Mouse (Mus musculus) stomach, embryonic 15.5 days (tissue): Measurements from ENCODE around the gene Misp. TPM values are rescaled to one million over a fixed set of nuclear protein-coding genes. Genes with fewer than 3 reads are reported as not detected.

Experiments used
- ATAC-seq: fragments of 200-750 bp; cut with Nextera tagmentation; 2 replicates; pipeline ENCODE4 v1.8.0; 2017; ENCODE audit warnings: low read depth, moderate number of reproducible peaks, moderate TSS enrichment; ENCODE audit not compliant: insufficient read depth, low FRiP score
- H3K27ac ChIP-seq: fragments of 300-500 bp; sonication (generic); 2 replicates; pipeline ENCODE4 v1.5.1; 2015; ENCODE audit warnings: mild to moderate bottlenecking, inconsistent platforms
- H3K27me3 ChIP-seq: fragments of 300-500 bp; sonication (generic); replicated peaks from 2 replicates; pipeline ENCODE4 v1.6.1; 2015; ENCODE audit warnings: inconsistent platforms
- H3K36me3 ChIP-seq: fragments of 300-500 bp; sonication (generic); 2 replicates; pipeline ENCODE4 v1.6.1; 2015; ENCODE audit warnings: inconsistent platforms
- H3K4me1 ChIP-seq: fragments of 300-500 bp; sonication (generic); 2 replicates; pipeline ENCODE4 v1.6.1; 2015; ENCODE audit warnings: inconsistent platforms
- H3K4me2 ChIP-seq: fragments of 300-500 bp; sonication (generic); 2 replicates; pipeline ENCODE4 v1.6.1; 2015; ENCODE audit warnings: mild to moderate bottlenecking, inconsistent platforms
- H3K4me3 ChIP-seq: fragments of 300-500 bp; sonication (generic); replicated peaks from 2 replicates; pipeline ENCODE4 v1.5.1; 2015; ENCODE audit warnings: inconsistent platforms
- H3K9ac ChIP-seq: fragments of 300-500 bp; sonication (generic); 2 replicates; pipeline ENCODE4 v1.6.1; 2015; ENCODE audit warnings: inconsistent platforms
- H3K9me3 ChIP-seq: fragments of 300-500 bp; sonication (generic); 2 replicates; pipeline ENCODE4 v1.6.1; 2016; ENCODE audit warnings: inconsistent platforms
- WGBS: fragments of 180-500 bp; shearing (Covaris S2); methylation state at CpG from one replicate; pipeline ENCODE4 v1.1.7; 2015; 5-methylcytosine and 5-hydroxymethylcytosine counted together
- polyA plus RNA-seq: library from polyadenylated mRNA; unstranded; fragments of >200 nt; fragmentation: Nextera tagmentation; extraction: Ambion mirVana; gene quantifications from 2 replicates; pipeline ENCODE4 v1.2.1, GENCODE M21; 2015

Gene Misp
- polyA plus RNA-seq, 1 experiment from 2014 or later, result 50.0 TPM

DNA sequence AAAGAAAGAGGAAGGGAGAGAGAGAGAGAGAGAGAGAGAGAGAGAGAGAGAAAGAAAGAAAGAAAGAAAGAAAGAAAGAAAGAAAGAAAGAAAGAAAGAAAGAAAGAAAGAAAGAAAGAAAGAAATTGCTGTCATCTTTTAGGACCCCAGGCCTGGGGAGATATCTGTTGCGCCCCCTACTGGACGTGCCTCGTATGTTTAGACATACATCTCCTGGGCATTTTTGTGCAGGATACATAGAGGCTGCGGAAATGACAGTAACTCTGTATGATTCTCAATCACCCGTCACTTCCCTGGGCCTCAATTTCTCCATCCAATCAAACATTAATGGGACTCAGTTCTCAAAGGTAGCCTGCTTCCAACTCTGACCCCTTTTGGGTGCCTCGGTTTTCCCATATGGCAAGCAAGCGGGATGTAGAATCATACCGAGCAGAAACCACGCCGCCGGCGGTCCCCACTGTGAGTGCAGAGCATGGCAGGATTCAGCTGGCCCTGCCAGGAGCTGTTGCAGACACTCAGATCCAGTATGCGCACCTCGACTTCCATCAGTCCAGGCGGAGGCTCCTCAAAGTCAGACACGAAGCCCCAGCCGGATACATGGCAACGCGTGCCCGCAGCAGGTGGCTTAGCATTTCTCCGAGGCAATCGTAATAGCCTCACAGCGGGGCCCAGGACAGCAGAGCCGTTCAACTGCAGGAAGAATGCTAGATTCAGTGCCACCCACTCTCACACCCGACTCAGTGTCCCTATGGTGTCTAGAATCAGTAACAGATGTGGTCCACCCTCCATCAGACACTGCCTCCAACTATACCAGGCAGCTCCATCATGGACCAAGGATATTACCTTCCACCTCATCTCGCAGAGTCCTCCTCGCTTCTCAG is 36.6 kb upstream of the Misp start:
- H3K9ac ChIP-seq, result no peak overlapping the region
- no peak overlapping the region for H3K4me2 ChIP-seq
- H3K4me3 ChIP-seq, result no peak overlapping the region
- peaks cover 15% of the 10 kb centered on the region for H3K4me1 ChIP-seq
- no peaks in the 10 kb centered on the region for H3K36me3 ChIP-seq
- WGBS, result 47% methylated on average over 27 of the region's 27 CpGs
- H3K9me3 ChIP-seq, result no peaks in the 10 kb centered on the region
- no peak overlapping the region for H3K27ac ChIP-seq
- H3K27me3 ChIP-seq, result no peaks in the 10 kb centered on the region
- ATAC-seq, result no peak

DNA sequence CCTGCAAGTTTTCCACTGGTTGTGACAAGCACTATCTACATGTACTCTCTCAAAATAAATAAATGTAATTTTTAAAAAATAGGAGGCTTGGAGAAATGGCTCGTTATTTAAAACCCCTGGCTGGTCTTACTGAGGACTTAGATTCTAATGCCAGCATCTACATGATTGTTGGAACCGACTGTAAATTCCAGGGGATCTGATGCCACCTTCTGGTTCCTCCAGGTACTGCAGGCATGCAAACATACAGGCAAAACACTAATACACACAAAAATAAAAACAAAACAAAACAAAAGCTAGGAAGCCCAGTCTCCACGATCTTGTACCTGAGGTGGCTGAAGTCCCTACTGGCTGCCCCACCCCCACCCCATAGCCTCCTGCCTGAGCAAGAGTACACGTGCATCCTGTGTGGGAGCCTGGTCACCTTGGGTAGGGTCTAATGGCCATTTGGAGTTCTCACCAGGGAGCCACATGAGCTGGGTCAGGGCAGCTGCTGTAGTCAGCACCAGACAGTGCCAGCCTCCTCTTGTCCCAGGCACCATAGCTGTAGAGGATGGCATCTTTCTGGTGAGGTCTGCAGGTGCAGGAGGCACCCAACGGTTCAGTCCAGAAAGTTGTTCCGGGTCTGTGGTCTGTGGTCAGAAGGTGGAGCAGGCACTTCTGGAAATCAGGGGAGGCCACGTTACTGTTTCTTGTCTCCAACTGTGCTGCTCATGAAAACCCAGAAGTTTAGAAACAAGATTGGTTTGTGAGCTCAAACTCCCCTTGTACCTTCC is 32.2 kb upstream of the Misp start:
- no peaks in the 10 kb centered on the region for H3K36me3 ChIP-seq
- no peak overlapping the region for H3K27ac ChIP-seq
- H3K4me3 ChIP-seq, result no peak overlapping the region
- WGBS, result 29% methylated on average over 7 of the region's 7 CpGs
- no peaks in the 10 kb centered on the region for H3K27me3 ChIP-seq
- no peaks in the 10 kb centered on the region for H3K4me1 ChIP-seq
- no peak overlapping the region for H3K4me2 ChIP-seq
- ATAC-seq, result no peak
- H3K9ac ChIP-seq, result no peak overlapping the region
- no peaks in the 10 kb centered on the region for H3K9me3 ChIP-seq

DNA sequence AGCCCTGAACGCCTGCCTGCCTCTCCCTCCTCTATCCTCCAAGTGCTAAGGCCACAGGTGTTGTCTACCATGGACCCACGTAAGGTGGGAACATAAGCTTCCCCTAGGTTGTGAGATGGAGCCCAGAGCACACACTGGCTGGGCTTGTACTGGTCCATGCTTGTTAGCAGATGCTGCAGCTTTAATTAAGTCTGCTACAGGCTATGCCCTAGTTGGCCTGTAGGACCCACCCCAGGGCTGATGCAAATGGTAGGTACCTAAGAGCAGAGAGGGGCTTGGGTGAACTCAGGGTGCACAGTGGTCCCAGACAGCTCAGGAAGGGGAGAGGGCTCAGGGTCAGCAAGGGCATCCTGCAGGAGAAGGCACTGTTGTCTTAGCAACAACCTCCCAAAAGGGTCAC is 31.2 kb upstream of the Misp start:
- WGBS, result 59% methylated on average over 2 of the region's 2 CpGs
- Histone ChIP-seq H3K4me2 (no peak overlapping the region), H3K27ac (no peak overlapping the region), H3K36me3 (no peaks in the 10 kb centered on the region), H3K9ac (no peak overlapping the region), H3K4me3 (no peak overlapping the region), H3K4me1 (peaks cover 7% of the 10 kb centered on the region), H3K9me3 (no peaks in the 10 kb centered on the region), H3K27me3 (no peaks in the 10 kb centered on the region)
- ATAC-seq, result no peak

DNA sequence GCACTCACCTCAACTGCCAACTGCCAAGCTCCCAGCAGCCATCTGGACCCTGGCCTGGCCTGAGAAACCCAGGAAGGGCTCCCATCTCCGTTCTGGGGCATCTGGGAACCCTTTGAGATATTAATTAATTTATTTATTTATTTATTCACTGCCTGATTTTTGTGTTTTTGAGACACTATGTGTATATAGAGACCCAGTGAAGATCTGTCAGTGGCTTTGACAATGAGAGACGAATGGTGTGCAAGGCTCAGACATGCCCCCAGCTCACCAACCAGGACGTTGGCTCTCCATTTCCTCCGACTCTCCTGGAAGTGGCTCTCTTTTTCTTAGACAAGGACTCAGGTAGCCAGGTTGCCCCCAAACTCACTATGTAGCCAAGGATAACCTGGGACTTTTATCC is 29.9 kb upstream of the Misp start, which contains the start of gene Prss57:
Gene Prss57 (minus strand): TSS at position 101 of the 400 bp plus-strand sequence.
- WGBS, result 76% methylated on average over 4 of the region's 4 CpGs

DNA sequence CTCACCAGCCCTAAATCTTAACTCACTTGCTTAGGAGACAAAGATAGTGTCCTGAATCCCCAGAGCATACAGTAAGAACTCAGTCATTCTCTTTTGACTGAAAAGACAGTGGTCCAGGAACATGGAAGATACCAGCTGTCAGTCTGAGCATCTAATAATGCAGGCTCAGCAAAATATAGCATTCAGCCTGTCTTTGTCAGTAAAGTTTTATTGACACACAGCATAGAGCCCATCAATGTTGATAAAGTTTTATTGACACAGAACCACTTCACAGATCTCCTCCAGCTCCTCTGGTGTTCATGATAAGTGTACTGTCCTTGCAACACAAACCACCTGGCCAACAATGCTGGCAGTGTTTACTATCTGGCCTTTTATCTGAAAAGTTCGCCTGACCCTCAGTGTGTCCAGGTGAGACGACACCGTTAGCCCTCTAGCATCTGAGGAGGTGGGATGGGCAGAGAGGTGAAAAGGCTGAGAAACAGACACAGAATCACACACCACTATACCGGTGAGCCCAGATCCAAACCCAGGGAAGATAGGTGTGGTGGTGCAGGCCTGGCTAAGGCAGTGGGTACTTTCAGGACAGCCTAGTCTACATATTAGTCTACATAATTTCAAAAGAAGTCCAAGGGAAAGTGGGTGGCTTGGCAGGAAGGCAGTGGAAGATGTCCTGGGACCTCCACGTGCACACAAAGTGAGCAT is 28.3 kb upstream of the Misp start:
- peaks cover 21% of the 10 kb centered on the region for H3K4me1 ChIP-seq
- H3K9me3 ChIP-seq, result no peaks in the 10 kb centered on the region
- H3K9ac ChIP-seq, result no peak overlapping the region
- no peaks in the 10 kb centered on the region for H3K27me3 ChIP-seq
- no peak overlapping the region for H3K4me2 ChIP-seq
- H3K36me3 ChIP-seq, result no peaks in the 10 kb centered on the region
- no peak overlapping the region for H3K27ac ChIP-seq
- WGBS, result 77% methylated on average over 5 of the region's 5 CpGs
- no peak overlapping the region for H3K4me3 ChIP-seq
- ATAC-seq, result no peak

More for the DNA sequence above, 29.9 kb upstream of the Misp start, which contains the start of gene Prss57:
- H3K4me1 ChIP-seq, result peaks cover 15% of the 10 kb centered on the region
- ATAC-seq, result no peak
- H3K27ac ChIP-seq, result no peak within 1 kb of the TSS
- no peak within 1 kb of the TSS for H3K4me2 ChIP-seq
- no peaks in the 10 kb centered on the region for H3K27me3 ChIP-seq
- H3K36me3 ChIP-seq, result no peaks in the 10 kb centered on the region
- no peak within 1 kb of the TSS for H3K4me3 ChIP-seq
- no peak within 1 kb of the TSS for H3K9ac ChIP-seq
- no peaks in the 10 kb centered on the region for H3K9me3 ChIP-seq

DNA sequence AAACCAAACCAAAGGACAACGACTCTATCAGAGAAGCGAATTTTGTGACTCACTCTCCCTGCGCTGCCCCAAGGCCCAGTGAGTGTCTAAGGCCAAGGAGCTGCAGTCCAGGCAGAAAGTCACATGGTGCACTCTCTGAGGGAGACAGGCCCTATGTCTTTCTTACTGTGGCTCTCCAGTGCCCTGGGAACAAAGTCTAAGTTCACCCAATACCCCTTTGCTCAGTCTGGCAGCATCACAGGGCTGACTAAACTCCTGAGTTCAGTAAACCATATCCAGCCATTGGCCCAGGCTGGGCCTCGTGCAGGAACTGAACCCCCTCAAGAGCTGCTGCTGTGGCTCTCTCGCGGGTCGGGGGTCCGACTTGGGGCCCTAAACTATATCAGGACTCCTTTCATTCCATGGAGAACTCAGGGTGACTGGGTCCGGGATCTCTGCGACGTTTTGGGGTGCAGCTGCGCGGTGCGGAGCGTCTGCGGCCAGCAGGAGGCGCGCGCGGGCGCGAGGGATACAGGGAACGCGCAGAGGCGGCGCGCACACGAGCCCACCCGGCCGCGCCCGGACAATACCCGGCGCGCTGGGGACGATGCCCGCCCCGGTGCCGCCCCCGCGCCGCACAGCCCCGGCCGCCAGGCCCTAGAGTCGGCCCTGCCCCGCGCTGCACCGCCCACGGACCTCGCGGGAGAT is 27.6 kb upstream of the Misp start, which contains the start of gene Palm:
Gene Palm (plus strand): TSS at position 522 of the 687 bp plus-strand sequence.
- H3K4me2 ChIP-seq, result peak within 1 kb of the TSS; percentile 91
- peak within 1 kb of the TSS; percentile 93 for H3K4me3 ChIP-seq
- no peaks in the 10 kb centered on the region for H3K36me3 ChIP-seq
- H3K27me3 ChIP-seq, result no peaks in the 10 kb centered on the region
- no peaks in the 10 kb centered on the region for H3K9me3 ChIP-seq
- H3K27ac ChIP-seq, result peak within 1 kb of the TSS; percentile 84
- peaks cover 23% of the 10 kb centered on the region for H3K4me1 ChIP-seq
- H3K9ac ChIP-seq, result peak within 1 kb of the TSS; percentile 95
- 8% methylated on average over 31 of the region's 51 CpGs for WGBS
- ATAC-seq, result peak; percentile 36; the same call in 1 of the 2 replicates

DNA sequence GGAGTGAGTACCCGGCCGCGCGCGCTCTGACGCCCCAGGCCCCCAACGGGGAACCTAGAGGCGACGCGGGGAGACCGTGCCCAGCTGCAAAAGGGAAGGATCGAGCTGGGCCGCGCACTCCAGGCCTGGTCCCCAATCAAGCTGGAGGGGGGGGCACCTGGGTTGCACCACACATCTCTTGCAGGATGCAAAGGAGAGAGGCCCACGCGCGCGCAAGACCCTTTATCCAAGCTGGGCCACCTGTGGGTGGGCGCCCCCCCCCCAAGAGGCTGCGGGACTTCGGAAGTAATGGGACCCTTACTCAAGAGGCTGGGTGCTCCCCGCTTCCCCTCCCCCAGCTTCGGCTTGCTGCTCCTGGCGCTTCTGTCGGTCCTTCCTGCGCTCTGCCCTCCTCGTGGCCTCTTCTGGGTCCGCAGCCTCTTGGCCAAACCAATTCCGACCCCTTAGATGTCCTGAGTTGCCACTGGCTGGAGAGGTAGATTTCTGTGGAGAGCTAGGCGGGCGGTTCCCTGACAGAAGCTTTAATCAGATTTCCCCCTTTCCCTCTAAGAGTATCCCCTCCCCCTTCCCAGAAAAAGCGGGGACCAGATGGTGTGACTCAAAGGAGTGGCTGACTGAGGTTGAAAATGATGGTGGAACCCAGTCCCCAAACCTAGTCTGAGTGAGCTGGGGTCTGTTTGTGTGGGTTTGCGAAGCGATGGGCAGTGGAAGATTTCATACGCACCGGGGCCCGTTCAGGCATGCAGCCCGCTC is 26.9 kb upstream of the Misp start:
- H3K4me2 ChIP-seq, result peak overlapping the region; percentile 91
- peaks cover 23% of the 10 kb centered on the region for H3K4me1 ChIP-seq
- H3K27ac ChIP-seq, result peak overlapping the region; percentile 84
- H3K36me3 ChIP-seq, result no peaks in the 10 kb centered on the region
- H3K4me3 ChIP-seq, result peak overlapping the region; percentile 93
- WGBS, result 3% methylated on average over 31 of the region's 38 CpGs
- ATAC-seq, result no peak
- no peaks in the 10 kb centered on the region for H3K27me3 ChIP-seq
- H3K9me3 ChIP-seq, result no peaks in the 10 kb centered on the region
- H3K9ac ChIP-seq, result peak overlapping the region; percentile 95

DNA sequence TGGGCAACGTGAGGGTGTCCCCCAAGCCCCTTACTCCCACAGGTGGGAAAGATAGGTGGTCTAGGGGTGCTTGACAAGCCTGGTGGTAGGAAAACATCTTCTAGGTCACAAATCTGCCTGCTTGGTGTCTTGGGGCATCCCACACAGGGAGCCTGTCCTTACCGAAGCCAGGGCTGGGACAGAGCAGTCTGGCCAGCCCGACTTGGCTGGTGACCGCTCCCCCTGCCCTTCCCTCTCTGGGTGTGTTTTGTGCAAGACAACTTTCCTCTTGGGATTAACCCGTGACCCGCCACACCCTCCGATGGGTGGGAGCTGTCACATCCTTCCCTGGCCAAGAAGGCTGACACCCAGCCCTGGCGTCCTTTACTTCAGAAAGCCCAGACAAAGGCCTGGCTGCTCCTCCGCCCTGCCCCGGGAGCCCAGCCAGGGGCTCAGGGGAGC is 26.3 kb upstream of the Misp start:
- H3K9me3 ChIP-seq, result no peaks in the 10 kb centered on the region
- H3K27me3 ChIP-seq, result no peaks in the 10 kb centered on the region
- peak overlapping the region; percentile 91 for H3K4me2 ChIP-seq
- H3K27ac ChIP-seq, result peak overlapping the region; percentile 84
- 14% methylated on average over 10 of the region's 10 CpGs for WGBS
- no peaks in the 10 kb centered on the region for H3K36me3 ChIP-seq
- peak overlapping the region; percentile 93 for H3K4me3 ChIP-seq
- peak overlapping the region; percentile 95; the same call in 1 of the 2 replicates for H3K9ac ChIP-seq
- H3K4me1 ChIP-seq, result peaks cover 23% of the 10 kb centered on the region
- peak; percentile 31; the same call in 1 of the 2 replicates for ATAC-seq

DNA sequence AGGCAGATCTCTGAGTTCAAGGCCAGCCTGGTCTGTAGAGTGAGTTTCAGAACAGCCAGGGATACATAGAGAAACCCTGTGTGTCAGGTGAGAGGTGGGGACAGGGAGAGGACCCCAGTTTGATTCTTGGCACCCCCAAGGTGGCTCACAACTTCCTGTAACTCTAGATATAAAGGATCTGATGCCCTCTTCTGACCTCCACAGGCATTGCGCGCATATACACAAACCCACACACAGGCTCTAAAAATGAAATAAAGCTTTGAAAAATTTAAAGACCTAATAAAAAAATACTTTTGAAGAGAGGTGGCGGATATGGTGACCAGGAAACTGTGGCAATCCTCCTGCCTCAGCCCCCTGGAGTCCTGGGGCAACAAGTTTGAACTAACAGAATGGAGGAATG is 24.9 kb upstream of the Misp start:
- over 99% methylated on average over 3 of the region's 3 CpGs for WGBS
- no peak for ATAC-seq
- no peak overlapping the region for H3K9ac ChIP-seq
- no peak overlapping the region for H3K4me3 ChIP-seq
- no peaks in the 10 kb centered on the region for H3K36me3 ChIP-seq
- H3K27me3 ChIP-seq, result no peaks in the 10 kb centered on the region
- peaks cover 23% of the 10 kb centered on the region for H3K4me1 ChIP-seq
- no peaks in the 10 kb centered on the region for H3K9me3 ChIP-seq
- no peak overlapping the region for H3K4me2 ChIP-seq
- H3K27ac ChIP-seq, result no peak overlapping the region

DNA sequence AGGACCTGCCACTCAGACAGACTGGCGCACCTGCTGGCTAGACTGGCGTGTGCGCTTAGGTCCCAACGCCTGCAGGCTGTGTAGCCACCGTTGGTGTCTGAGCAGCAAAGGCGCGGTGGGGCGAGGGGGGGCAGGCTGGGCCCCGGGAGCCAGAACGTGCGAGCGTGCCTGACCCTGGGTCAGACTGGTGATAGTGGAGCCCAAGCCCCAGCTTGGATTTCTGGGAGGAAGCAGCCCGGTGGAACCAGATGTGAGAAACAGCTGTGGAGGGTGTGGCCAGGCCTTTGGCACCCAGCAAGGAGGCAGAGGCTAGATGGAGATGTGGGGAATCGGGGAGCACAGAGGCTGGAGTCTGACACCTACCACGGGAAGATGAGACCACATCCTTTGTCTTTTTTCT is 23.5 kb upstream of the Misp start:
- Histone ChIP-seq H3K4me2 (no peak overlapping the region), H3K27me3 (no peaks in the 10 kb centered on the region), H3K27ac (no peak overlapping the region), H3K4me1 (peaks cover 28% of the 10 kb centered on the region), H3K36me3 (no peaks in the 10 kb centered on the region), H3K4me3 (no peak overlapping the region), H3K9me3 (no peaks in the 10 kb centered on the region), H3K9ac (no peak overlapping the region)
- 38% methylated on average over 15 of the region's 15 CpGs for whole genome bisulfite sequencing
- ATAC-seq, result no peak
